Mouse (Mus musculus) midbrain, postnatal 0 days (tissue): ENCODE measurements around the gene Usp4. TPM values are rescaled to one million over a fixed set of nuclear protein-coding genes. Genes with fewer than 3 reads are reported as not detected.

Experiments used
- ATAC-seq: fragments of 200-750 bp; cut with Nextera tagmentation; 2 replicates; pipeline ENCODE4 v1.8.0; 2017; ENCODE audit warnings: moderate number of reproducible peaks, mild to moderate bottlenecking, moderate TSS enrichment, moderate library complexity; ENCODE audit not compliant: low FRiP score
- DNase-seq: peaks from one replicate; pipeline ENCODE4 v3.0.0-alpha.2; 2015; ENCODE audit warnings: low spot score
- H3K27ac ChIP-seq: fragments of 300-500 bp; sonication (generic); 2 replicates; pipeline ENCODE4 v1.5.1; 2014; ENCODE audit warnings: low read depth, mild to moderate bottlenecking, low read length, mixed read lengths
- H3K27me3 ChIP-seq: fragments of 300-500 bp; sonication (generic); 2 replicates; pipeline ENCODE4 v1.6.1; 2014; ENCODE audit warnings: low read length, control low read depth, mixed read lengths; ENCODE audit not compliant: insufficient read depth
- H3K36me3 ChIP-seq: fragments of 300-500 bp; sonication (generic); 2 replicates; pipeline ENCODE4 v1.6.1; 2014; ENCODE audit warnings: low read length, control low read depth, mixed read lengths; ENCODE audit not compliant: insufficient read depth
- H3K4me1 ChIP-seq: fragments of 300-500 bp; sonication (generic); 2 replicates; pipeline ENCODE4 v1.6.1; 2014; ENCODE audit warnings: mild to moderate bottlenecking, control low read depth, antibody characterized with exemption, low read length, mixed read lengths; ENCODE audit not compliant: insufficient read depth
- H3K4me2 ChIP-seq: fragments of 300-500 bp; sonication (generic); 2 replicates; pipeline ENCODE4 v1.6.1; 2014; ENCODE audit warnings: low read depth, mild to moderate bottlenecking, low read length, mixed read lengths; ENCODE audit not compliant: poor library complexity, severe bottlenecking
- H3K4me3 ChIP-seq: fragments of 300-500 bp; sonication (generic); 2 replicates; pipeline ENCODE4 v1.5.1; 2014; ENCODE audit warnings: low read depth, mild to moderate bottlenecking, low read length, moderate library complexity
- H3K9ac ChIP-seq: fragments of 300-500 bp; sonication (generic); replicated peaks from 2 replicates; pipeline ENCODE4 v1.6.1; 2014; ENCODE audit warnings: mild to moderate bottlenecking, low read length, moderate library complexity, mixed read lengths; ENCODE audit not compliant: poor library complexity, severe bottlenecking
- H3K9me3 ChIP-seq: fragments of 300-500 bp; sonication (generic); 2 replicates; pipeline ENCODE4 v1.6.1; 2016; ENCODE audit warnings: low read length, control low read depth
- CTCF ChIP-seq: IDR thresholded peaks from 2 replicates; pipeline ENCODE4 v1.5.1; 2016; ENCODE audit warnings: antibody characterized with exemption, mild to moderate bottlenecking
- WGBS: fragments of 180-500 bp; shearing (Covaris S2); extraction: QIAGEN DNeasy Blood & Tissue Kit; methylation state at CpG from one replicate; pipeline ENCODE4 v1.1.7; 2014; 5-methylcytosine and 5-hydroxymethylcytosine counted together
- polyA plus RNA-seq: library from polyadenylated mRNA; unstranded; fragments of >200 nt; fragmentation: Nextera tagmentation; extraction: Ambion mirVana; gene quantifications from 2 replicates; pipeline ENCODE4 v1.2.1, GENCODE M21; 2015
- total RNA-seq: library from RNA; depleted of rRNA; stranded (reverse); fragments of >200 nt; gene quantifications from 2 replicates; pipeline ENCODE4 v1.2.3, GENCODE M21; 2014; rRNA removed

Usp4 gene
- 114 and 132 TPM in 2 replicates for total RNA-seq
- 102 and 106 TPM in 2 replicates for polyA plus RNA-seq

DNA sequence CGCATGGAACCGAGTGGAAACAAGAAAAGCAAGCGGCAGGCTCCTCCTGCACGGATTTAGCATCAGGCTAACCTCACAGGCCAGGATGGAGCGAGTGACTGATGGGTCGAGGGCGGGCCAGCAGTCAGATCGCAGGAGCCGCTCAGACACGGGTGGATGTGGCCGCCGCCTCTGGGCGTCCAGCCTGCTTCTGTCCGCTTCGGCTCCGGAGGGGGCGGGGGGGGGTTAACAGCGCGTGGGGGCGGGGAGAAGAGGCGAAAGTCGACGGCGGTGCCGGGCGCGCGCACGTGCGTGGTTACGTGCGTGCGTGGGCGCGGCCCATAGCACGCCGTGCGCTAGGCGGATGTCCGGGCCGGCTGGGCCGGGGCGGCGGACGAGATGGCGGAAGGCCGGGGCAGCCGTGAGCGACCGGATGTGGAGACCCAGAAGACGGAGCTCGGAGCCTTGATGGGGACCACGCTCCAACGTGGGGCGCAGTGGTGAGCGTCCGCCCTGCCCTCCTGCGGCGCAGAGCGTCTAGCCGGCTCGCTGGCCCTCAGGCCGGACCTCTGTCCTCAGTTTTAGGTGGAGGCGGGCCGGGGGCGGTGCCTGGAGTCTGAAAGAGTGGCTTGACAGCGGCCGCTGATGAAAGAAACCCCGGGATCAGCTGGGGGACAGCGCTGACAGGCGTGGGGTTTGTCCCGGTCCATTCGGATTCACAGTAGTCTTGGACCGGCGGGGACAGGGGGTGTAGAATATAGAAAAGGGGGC, at the start of gene Usp4:
Gene Usp4 (plus strand): TSS at position 314 of the 750 bp plus-strand sequence.
- peak; percentile 94 for ATAC-seq
- Histone ChIP-seq H3K4me2 (peak within 1 kb of the TSS; percentile 71), H3K4me1 (no peaks in the 10 kb centered on the region), H3K4me3 (peak within 1 kb of the TSS; percentile 95), H3K27ac (peak within 1 kb of the TSS; percentile 82), H3K36me3 (peaks cover 15% of the 10 kb centered on the region), H3K27me3 (no peaks in the 10 kb centered on the region), H3K9ac (peak within 1 kb of the TSS; percentile 83), H3K9me3 (no peaks in the 10 kb centered on the region)
- WGBS, result under 1% methylated on average over 72 of the region's 75 CpGs
- TF ChIP-seq CTCF, result no peak
- peak; percentile 96 for DNase-seq

DNA sequence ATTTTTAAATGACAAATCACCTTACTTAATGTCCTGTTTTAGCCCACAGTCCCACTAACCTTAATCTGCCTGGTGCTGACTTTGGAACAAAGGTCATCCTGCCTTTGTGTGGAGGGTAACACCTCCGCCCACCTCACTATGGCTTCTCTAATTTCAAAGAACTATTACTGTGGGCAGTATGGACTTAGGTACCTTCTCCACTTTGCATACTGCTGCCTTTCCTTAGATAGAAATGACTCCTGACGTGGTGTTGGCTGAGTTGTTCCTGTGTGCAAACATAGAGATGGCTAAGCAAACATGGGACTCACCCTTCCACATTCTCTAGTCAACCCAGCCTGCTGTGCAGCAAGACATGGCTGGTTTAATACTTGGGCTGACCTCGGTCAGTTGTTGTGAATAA, 45.8 kb upstream of the Usp4 start:
- no peak for DNase-seq
- 87% methylated on average over 3 of the region's 3 CpGs for WGBS
- TF ChIP-seq CTCF, result no peak
- no peaks in the 10 kb centered on the region for H3K27me3 ChIP-seq
- no peak overlapping the region for H3K4me2 ChIP-seq
- H3K27ac ChIP-seq, result no peak overlapping the region
- H3K9ac ChIP-seq, result no peak overlapping the region
- H3K36me3 ChIP-seq, result peaks cover 22% of the 10 kb centered on the region
- no peak for ATAC-seq
- no peak overlapping the region for H3K4me3 ChIP-seq
- H3K9me3 ChIP-seq, result no peaks in the 10 kb centered on the region
- H3K4me1 ChIP-seq, result peaks cover 5% of the 10 kb centered on the region; the same call in 1 of the 2 replicates

DNA sequence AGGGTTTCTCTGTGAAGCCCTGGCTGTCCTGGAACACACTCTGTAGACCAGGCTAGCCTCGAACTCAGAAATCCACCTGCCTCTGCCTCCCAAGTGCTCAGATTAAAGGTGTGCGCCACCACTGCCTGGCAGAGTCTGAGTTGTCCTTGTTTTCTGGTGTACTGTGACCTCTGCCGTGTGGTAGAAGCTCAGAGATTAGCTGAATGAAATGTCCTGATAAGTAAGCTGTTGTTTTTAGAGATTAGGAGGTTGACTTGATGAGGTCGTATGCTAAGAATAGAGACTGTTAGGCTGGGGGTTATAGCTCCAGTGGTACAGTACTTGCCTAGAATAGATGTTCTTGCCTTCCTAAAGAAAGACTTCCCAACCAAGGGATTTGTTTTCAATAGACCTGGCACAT, 42.9 kb upstream of the Usp4 start:
- peak overlapping the region; percentile 95 for H3K4me3 ChIP-seq
- DNase-seq (no peak), ATAC-seq (no peak)
- 87% methylated on average over 4 of the region's 4 CpGs for WGBS
- H3K9me3 ChIP-seq, result no peaks in the 10 kb centered on the region
- H3K4me2 ChIP-seq, result peak overlapping the region; percentile 92
- TF ChIP-seq CTCF, result no peak
- H3K9ac ChIP-seq, result peak overlapping the region; percentile 78
- H3K36me3 ChIP-seq, result peaks cover 22% of the 10 kb centered on the region
- H3K27ac ChIP-seq, result no peak overlapping the region
- no peaks in the 10 kb centered on the region for H3K27me3 ChIP-seq
- H3K4me1 ChIP-seq, result peaks cover 14% of the 10 kb centered on the region

DNA sequence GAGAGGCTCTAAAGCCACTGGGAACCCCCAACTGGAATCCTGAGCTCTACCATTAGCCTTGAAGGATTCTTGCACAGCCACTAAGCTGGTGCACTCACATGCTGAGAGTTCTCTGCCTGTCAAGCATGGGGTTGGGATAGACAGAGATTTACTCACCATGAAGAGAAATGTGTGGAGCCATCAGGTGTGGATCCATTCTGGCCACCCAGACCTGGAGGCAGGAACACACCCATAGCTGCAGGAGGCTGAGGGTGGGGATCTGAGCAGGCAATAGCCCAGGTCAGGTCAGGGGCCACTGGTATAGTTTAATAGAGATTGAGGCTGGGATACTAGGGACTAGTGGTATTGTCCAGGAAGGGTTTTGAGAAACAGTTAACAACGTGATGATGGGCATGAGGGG, 42.5 kb upstream of the Usp4 start:
- H3K27ac ChIP-seq, result peak overlapping the region; percentile 95
- H3K4me1 ChIP-seq, result peaks cover 14% of the 10 kb centered on the region
- no peak for TF ChIP-seq CTCF
- H3K4me2 ChIP-seq, result peak overlapping the region; percentile 92
- H3K9me3 ChIP-seq, result no peaks in the 10 kb centered on the region
- peaks cover 22% of the 10 kb centered on the region for H3K36me3 ChIP-seq
- 0% methylated on average over 1 of the region's 1 CpGs for WGBS
- ATAC-seq, result no peak
- H3K27me3 ChIP-seq, result no peaks in the 10 kb centered on the region
- no peak for DNase-seq
- H3K4me3 ChIP-seq, result peak overlapping the region; percentile 95
- H3K9ac ChIP-seq, result peak overlapping the region; percentile 78

DNA sequence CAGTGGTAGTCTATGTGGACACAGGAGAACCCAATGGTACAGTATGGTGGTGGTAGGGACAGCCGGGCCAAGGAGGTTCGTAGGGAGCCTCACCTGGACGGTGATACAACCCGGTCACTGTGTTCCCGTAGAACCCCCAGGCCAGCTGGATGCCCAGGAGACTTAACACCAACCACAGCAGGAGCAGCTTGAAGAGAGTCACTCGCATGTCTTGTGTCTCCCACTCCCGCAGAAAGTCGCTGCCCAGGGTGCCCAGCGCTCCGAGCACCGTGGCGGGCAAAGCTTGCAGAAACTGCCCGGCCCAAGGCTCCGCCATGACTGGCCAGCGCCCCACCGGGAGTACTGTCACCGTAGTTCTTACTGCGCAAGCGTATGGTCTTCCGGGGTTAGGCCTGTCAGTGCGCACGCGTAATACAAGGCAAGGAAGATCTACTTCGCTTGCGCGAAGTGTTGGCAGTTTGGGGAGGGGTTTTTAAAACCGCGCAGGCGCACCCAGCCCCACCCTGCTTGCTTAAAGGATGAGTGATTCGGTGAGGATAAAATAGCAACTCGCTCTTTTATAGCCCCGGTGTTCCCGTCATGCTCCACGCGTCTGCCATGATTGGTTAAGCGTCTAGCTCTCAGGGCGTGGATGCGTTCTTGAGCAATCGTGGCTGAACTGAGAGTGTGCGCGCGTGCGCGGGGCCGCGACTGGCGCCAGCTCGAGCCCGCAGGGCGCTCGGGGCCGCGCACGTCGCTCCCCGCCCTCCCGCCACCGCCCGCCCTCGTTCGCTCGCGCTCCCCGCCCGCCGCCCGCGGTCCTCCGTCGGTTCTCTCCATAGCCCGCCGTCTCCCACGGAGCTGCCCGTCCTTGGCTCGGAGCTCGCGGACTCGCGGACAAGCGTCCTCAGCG, 41.8 kb upstream of the Usp4 start, which contains the start of the genes Rhoa and Tcta:
Gene Rhoa (plus strand): TSS at position 501 of the 892 bp plus-strand sequence.
Gene Tcta (minus strand): TSS at position 532 of the 892 bp plus-strand sequence.
- Histone ChIP-seq H3K27ac (peak within 1 kb of the TSS; percentile 95), H3K4me2 (peak within 1 kb of the TSS; percentile 92), H3K4me3 (peak within 1 kb of the TSS; percentile 95), H3K27me3 (no peaks in the 10 kb centered on the region), H3K9ac (peak within 1 kb of the TSS; percentile 95), H3K9me3 (no peaks in the 10 kb centered on the region), H3K4me1 (peaks cover 14% of the 10 kb centered on the region), H3K36me3 (peaks cover 15% of the 10 kb centered on the region)
- TF ChIP-seq CTCF, result 0 out of 2 replicates have a peak, but pooled peaks have one; percentile 4
- DNase-seq (peak; percentile 100), ATAC-seq (peak; percentile 98)
- WGBS, result under 1% methylated on average over 70 of the region's 81 CpGs
